Mouse (Mus musculus) c-Kit-negative CD71-positive TER-119-positive erythroid progenitor cells, embryonic 14.5 days (primary cell): ENCODE results near the gene Mbtps1.

ENCODE experiments used
- DNase-seq: peaks from one replicate; pipeline ENCODE4 v3.0.0-alpha.2; 2013; ENCODE audit warnings: low read depth, low spot score

Mbtps1 gene

DNA sequence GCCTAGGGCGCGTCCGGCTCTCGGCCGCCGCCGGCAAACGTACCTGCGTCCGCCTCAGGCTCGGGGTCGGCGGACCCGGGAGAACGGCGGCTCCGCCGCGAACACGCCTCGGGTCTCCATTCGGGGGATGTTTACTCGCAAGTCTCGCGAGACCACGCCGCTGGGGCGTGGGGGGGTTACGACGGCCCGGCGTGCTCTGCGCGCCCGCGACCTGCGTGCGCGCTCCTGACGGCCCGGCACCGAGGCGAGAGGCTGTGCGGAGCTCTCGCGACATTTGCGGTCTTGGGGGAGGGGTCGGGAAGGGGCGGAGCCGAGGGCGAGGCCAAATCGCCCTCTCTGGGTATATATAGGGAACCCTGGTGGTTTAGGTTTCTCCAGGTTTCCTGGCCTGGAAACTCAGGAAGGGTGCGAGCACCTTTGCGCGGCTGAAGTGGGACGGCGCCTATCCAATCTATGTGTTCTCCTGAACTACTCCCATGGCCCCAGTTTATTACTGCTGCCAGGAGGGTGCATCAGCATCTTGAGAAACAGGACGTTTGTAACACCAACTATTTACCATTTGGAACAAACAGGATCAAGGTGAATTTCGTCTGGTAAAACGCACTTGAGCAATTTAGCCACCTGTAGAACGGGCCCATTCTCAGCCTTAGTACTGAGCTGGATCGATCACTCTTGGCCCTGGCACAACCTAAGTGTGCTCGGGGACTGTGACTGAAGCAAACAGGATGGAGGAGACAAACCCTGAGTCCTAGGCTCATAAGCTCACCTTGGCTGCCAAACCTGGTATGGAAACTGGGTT is at the start of gene Mbtps1:
Gene Mbtps1, minus strand, starts transcription at position 133 of the 799 bp plus-strand sequence.
- peak; percentile 92 for DNase-seq

- DNase-seq = no peak
Observed at GRCm38 (mm10) chr8:119606224-119606623, 47.7 kb upstream of the Mbtps1 start.

- DNase-seq = peak; percentile 88
Observed at GRCm38 (mm10) chr8:119604996-119605395, 46.5 kb upstream of the Mbtps1 start, which contains the start of gene Taf1c. TSS of gene Taf1c (minus strand) at chr8:119605222.

DNA sequence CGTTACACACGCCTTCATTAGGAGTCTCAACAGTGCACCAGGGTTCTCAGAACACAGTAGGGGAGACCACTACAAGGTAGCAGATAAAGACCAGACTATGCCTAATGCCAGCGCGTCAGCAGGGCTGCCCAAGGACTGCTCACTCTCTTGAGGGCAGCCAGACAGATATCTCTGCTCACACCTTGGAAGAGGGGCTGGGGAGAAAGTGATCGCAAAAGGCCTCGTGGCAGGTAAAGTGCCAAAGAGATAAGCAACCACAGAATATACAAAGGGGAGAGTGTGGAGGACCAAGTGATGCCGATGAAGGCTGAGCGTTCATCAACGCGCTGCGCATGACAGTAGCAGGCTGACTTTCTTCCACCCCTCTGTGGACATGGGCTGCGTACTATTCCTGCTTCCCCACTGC is 45.9 kb upstream of the Mbtps1 start:
- DNase-seq = peak; percentile 12

DNA sequence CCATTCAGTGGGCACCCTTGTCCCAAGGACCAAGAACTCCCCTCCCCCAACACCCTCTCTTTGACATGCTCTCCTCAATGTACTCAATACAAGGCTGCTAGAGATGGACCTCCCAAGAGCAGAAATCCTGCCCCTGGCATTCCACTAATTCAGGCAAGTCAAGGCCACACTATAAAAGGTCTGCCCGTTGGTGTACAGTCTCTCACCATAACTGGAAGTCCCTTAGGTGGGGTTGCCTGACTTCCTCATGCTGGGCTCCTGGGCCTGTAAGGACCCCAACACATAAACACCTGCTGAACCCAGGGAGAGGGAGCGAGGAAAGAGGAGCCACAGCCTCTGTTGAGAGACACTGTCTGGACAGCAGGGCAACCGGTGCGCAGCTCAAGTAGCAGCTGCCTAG is 45.2 kb upstream of the Mbtps1 start:
- DNase-seq = no peak

- DNase-seq = no peak
Observed at GRCm38 (mm10) chr8:119591456-119591855, 32.9 kb upstream of the Mbtps1 start.

- no peak for DNase-seq
Observed at GRCm38 (mm10) chr8:119590348-119590747, 31.8 kb upstream of the Mbtps1 start.

DNA sequence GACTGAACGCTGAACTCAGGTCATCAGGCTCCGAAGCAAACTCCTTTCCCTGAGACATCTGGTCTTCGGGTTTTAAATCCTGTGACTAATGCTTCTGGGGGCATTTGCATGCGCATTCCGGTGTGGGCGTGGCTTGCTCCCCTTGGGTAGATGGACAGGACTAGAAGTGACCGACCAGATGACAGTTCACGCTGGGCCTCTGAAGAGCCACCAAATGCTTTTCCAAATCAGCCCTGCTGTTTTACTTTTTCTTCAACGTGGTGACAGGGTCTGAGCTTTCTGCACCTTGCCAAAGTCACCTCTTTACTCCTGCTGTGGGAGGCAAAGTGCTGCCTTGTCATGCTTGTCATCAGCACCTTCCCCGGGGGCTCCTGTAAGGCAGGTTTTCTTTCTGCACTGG is 30.3 kb upstream of the Mbtps1 start:
- no peak for DNase-seq

DNA sequence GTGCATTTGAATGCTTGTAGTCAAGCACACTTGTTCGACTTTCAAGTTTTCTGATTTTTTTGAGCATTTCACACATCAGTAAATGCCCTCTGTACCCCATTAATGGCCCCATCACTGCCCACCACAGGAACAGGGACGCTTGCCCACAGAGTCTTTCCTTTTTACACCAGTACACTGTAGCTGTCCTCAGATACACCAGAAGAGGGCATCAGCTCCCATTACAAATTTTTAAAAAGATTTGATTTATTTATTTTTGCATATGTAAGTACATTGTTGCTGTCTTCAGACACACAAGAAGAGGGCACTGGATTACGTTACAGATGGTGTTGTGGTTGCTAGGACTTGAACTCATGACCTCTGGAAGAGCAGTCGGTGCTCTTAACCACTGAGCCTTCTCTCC is 29.8 kb upstream of the Mbtps1 start:
- no peak for DNase-seq

GRCm38 (mm10) chr8:119585901-119586300 is 27.4 kb upstream of the Mbtps1 start:
- no peak for DNase-seq

DNA sequence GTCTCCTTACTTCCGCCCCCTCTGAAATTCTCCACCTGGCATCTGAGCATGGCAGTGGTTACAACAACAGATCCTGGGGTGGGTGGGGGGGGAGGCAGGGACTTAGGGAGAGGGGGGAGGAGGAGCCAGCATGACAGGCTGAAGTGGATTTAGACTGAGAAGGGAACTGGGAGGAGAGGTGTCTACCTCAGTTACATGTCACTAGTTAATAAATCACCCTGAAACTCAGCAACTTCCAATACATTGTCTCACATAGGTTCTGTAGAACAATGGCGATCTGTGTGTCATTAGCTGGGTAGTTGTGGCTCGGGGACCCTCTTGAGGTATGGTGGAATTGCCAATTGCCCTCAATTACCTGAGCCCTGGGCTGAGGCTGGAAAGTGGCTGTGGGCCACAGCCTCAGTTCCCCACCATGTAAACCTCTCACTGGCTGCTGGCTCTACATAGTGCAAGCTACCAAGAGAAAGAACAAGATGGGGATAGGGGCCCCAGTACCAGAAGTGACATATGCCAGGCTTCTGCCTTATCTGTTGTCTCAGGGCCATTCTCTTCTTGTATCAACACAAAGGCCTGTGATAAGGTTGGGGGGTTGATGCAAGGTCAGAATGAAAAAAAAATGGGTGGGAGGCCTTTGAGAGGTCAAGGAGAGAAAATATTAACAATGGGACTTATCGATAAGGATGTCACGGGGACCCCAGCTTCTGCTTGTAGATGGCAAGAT is 22.1 kb upstream of the Mbtps1 start:
- DNase-seq = no peak

DNA sequence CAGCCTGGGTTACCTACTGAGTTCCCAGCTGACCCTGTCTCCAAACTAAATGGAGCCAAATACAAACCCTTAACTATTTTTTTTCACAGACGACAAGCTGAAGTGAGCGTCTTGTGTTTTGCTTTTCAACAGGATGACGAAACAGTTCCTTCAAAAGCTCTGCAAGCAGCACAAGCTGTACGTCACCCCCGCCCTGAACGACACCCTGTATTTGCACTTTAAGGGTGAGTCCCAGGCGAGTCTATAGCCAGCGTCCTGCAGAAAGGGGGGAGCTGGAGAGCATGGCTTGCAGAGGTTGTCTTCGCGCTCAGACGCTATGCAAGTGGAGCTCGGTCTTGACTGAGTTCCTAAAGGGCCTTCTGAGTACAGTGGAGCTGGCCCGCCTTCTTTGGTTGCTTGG is 20.6 kb upstream of the Mbtps1 start:
- no peak for DNase-seq

DNA sequence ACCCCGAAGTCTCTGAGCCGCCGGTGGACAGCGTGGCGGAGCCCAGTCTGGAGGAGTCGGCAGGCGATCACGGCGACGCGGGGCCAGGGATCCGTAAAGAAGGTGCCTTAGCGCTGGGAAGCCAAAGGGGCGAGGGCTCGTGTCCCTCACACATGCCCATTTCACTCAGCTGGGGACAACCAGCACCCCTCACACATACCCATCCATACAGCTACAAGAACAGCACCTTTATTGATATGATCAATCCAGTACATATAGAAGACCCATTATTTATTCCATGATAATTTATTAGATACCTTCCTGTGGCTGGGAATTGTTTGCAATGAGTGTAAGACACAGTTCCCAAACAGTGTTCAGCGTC is 16.8 kb upstream of the Mbtps1 start:
- no peak for DNase-seq

DNA sequence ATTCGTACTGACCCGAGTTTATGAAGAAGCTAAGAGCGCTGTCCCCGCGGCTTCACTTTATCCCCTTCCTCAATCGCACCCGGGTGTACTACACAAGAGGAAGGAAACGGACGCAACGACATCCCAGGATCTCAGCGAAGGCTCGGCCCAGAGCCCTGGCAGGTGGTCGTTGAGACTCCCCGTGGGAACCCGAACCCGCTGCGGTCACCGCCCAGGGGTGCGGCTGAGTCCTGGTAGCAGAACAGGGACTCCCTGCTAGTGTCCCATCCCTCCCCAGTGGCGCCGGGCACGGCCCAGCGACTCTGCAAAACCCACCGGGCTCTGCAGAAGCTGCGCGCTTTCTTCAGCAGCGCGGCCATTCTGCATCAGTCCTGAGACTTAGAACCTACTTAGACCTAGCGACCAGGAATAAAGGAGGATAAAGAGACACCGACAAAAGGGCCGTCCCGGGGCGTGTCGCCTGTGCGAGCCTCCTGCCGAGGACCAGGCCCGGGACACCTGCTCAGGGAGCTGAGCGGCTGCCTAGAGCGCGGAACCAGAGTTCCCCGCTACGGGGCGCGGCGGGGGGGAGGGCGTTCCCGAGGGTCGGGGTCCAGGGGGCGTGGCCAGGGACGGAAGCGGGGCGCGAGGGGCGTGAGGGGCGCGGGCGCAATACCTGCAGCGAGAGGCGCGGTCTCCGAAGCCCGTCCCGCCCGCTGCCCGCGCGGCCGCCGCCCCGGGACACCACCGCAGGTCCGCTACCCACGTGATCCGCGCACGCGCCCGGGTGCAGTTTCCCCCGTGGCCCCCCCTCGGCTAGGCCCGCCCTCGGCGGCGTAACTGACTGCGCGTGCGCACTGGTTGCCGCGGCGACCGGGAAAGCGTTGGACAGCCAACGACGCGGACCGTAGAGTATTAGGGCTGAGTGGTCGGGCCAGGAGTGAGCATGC is 16.2 kb upstream of the Mbtps1 start, which contains the start of the genes Hsdl1 and Dnaaf1:
Gene Hsdl1, minus strand, starts transcription at position 747 of the 929 bp plus-strand sequence.
Gene Dnaaf1, plus strand, starts transcription at position 799 of the 929 bp plus-strand sequence.
- DNase-seq = peak; percentile 84

- no peak for DNase-seq
Observed at GRCm38 (mm10) chr8:119572411-119572810, 13.9 kb upstream of the Mbtps1 start.

DNA sequence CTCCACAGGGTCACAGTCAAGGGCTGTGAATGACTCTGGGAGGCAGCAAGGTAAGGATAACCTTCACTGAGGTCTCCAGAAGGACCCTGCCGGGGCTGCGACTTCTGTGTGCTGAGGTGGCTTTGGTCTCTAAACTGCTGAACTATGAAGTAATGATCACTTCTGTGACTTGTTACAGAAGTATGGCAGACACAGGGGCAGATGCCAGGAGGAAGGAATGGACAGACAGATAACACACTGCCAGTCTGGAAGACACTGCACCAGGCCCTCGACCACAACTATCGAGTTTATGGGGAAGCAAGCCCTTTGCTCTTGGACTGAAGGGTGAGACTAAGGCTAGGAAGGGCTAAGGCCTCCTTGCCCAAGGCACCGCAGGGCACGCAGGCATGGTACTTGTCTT is 12.6 kb upstream of the Mbtps1 start:
- DNase-seq = no peak

GRCm38 (mm10) chr8:119569881-119570280 is 11.3 kb upstream of the Mbtps1 start:
- no peak for DNase-seq

GRCm38 (mm10) chr8:119568951-119569350 is 10.4 kb upstream of the Mbtps1 start:
- no peak for DNase-seq

- no peak for DNase-seq
Observed at GRCm38 (mm10) chr8:119568251-119568650, 9.7 kb upstream of the Mbtps1 start.

DNA sequence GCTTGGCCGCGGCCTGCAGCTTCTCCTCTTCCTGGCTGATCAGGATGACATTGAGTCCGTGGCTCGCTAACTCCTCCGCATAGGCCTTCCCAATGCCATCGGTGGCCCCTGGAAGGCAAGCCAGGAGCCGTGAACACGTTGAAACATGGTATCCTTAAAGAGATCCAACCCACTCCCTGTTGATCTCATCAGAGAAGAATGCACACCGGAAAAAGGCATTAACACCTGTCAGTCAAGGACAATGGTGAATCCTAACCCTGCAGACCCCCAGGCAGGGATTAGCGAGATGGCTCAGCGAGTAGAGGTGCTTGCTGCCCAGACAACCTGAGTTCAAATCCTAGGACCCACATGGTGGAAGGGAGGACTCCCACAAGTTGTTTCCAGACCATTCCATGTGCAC is 7.8 kb upstream of the Mbtps1 start:
- no peak for DNase-seq

- no peak for DNase-seq
Observed at GRCm38 (mm10) chr8:119563849-119564251, 5.3 kb upstream of the Mbtps1 start.

DNA sequence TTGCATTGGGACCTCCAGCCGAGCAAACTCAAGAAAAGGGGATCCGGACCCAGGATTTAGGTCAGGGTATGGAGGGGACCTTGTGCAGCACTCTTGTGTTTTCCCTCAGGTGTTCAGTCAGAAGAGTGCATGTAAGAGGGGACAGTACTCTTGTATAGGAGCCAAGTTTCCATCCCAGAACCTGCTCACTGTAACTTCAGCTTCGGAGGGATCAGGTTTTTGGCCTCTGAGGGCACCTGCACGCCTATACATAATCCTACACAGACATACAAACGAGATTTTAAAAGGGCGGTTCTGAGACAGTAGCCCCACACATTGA is 826 bp upstream of the Mbtps1 start:
- no peak for DNase-seq
